Mouse (Mus musculus) bone marrow, adult 2 months (tissue): Measurements from ENCODE around the gene Apoc2.

Experiments
- CTCF ChIP-seq: fragments of 200-500 bp; IDR thresholded peaks from 2 replicates; pipeline ENCODE4 v1.5.1; 2011; ENCODE audit warnings: low read length, control low read depth; ENCODE audit not compliant: control insufficient read depth, insufficient read depth
- POLR2A ChIP-seq: fragments of 200-500 bp; IDR thresholded peaks from 2 replicates; pipeline ENCODE4 v1.6.1; 2011; ENCODE audit warnings: low read depth, mild to moderate bottlenecking, control low read depth, low read length, borderline replicate concordance; ENCODE audit not compliant: control insufficient read depth

GRCm38 (mm10) chr7:19677872-19678271 lies at the start of gene Apoc2:
- TF ChIP-seq CTCF (no peak), POLR2A (no peak)
